Mouse (Mus musculus) monocyte, adult 5-6 weeks (primary cell): Measurements from ENCODE around the gene Scg3. TPM values are rescaled to one million over a fixed set of nuclear protein-coding genes. Genes with fewer than 3 reads are reported as not detected.
"Not testable (repeated sequence)": the region's sequence is repeated elsewhere in the genome, so short reads cannot be mapped to it uniquely, and the experiment has no call there.

Experiments used
- ATAC-seq: fragments of 153-309, 156-312 bp; replicated peaks from 2 replicates; pipeline ENCODE4 v1.8.0; 2017; ENCODE audit warnings: mild to moderate bottlenecking; ENCODE audit not compliant: low TSS enrichment, insufficient number of reproducible peaks, severe bottlenecking, poor library complexity, low FRiP score
- total RNA-seq: library from RNA; stranded (forward); fragments of 200-1000, 200-491, 200-594 nt; gene quantifications from 3 replicates; pipeline ENCODE4 v1.2.3, GENCODE M21; 2017

Gene Scg3
- total RNA-seq, 1 experiment from 2014 or later, result not detected

- ATAC-seq, result no peak
Measured at GRCm38 (mm10) chr9:75632111-75632510, 51.7 kb downstream of the Scg3 start.

GRCm38 (mm10) chr9:75630823-75631454 lies 52.9 kb downstream of the Scg3 start:
- ATAC-seq, result no peak

GRCm38 (mm10) chr9:75626308-75626604 lies 57.6 kb downstream of the Scg3 start:
- no peak for ATAC-seq

DNA sequence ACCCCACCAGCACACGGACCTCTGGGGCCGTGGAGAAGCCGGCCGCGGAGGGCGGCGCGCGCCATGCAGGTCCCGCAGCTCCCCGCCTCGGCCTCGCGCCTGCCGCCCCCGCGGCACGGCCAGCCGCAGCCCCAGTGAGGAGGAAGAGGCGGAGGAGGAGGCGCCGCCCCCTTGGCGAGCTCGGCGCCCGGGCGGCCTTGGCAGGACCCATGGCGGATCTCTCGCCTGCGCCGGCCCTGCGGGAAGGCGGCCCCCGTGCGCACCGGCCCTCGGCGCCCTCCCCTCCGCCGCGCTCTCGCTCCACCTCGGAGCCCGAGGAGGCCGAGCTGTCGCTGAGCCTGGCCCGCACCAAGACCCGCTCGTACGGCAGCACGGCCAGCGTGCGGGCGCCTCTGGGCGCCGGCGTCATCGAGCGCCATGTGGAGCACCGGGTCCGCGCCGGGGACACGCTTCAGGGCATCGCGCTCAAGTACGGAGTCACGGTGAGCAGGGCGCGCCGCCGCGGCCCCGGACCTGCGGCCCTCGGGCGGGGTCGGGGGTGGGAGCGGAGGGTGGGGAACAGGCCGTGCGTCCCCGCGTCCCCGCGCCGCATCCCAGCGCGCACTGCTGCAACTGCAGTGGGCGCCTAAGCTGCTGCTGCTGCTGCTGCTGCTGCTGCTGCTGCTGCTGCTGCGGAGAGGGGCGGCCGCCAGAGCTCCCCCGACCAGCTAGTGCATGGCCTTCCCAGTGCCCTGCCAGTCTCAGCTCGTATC lies 58.1 kb downstream of the Scg3 start, which contains the start of gene Lysmd2:
Lysmd2 (plus strand) TSS at position 186 of the 752 bp plus-strand sequence.
- no peak for ATAC-seq

DNA sequence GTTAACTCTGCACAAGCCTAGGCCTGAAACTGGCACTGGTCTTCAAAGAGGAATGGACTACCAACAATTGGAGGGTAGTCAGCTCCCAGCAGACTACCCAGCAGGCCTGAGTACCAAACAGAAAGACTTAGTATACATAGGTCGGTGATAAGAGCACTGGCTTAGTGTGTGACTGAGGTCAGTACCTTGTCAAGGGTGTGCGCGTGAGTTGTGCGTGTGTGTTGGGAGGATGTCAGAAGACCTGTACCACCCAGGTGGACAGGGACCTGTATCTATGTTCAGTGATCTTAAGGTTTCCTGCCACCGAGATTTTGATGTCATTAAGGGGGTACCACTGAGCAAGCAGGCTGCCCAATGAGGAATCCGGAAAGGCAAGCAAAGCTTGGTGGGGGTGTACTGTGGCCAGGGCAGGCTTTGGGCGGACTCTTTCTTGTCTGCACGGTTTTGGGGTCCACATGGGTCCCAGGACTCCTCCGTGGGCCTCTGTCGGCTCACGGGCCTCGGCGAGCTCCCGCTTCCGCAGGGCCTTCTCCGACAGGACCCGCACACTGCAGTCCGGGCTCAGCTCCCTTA lies 58.8 kb downstream of the Scg3 start:
- no peak for ATAC-seq

- ATAC-seq, result no peak
Measured at GRCm38 (mm10) chr9:75621428-75621827, 62.4 kb downstream of the Scg3 start.

DNA sequence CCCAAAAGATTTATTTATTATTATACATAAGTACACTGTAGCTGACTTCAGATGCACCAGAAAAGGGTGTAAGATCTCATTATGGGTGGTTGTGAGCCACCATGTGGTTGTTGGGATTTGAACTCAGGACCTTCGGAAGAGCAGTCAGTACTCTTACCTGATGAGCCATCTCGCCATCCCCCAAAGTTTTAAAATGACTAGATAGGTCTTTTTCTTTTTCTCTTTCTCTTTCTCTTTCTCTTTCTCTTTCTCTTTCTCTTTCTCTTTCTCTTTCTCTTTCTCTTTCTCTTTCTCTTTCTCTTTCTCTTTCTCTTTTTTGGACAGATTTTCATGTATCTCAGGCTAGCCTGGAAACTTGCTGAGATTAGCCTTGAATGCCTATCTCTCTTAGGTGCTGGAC lies 64.1 kb downstream of the Scg3 start:
- not testable (repeated sequence) for ATAC-seq

DNA sequence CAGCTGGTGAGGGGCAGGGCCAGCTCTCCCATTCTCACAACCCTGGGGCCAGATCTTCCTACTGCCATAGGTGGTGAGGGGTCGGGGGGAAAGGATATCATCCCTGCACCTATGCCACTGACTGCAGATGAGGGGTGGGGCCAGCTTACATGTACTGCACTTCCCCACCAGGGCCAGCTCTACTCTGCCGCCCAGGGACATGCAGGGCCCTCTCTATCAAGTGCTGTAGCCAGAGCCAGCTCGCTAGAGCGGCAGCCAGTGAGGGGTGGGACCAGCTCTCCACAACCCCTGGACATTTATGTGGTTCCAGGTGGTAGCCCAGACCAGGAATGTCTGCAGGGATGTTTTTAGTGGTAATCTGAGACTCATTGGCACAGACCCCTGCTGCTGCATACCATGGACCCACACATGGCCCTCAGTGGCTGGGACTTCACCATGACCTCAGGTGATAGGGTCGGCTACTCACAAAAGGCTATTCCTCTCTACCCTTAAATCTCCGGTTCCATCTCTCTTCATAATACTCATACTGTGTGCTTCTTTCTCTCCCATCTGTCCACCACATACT lies 64.9 kb downstream of the Scg3 start:
- ATAC-seq, result no peak

GRCm38 (mm10) chr9:75616560-75616959 lies 67.3 kb downstream of the Scg3 start:
- ATAC-seq, result no peak

DNA sequence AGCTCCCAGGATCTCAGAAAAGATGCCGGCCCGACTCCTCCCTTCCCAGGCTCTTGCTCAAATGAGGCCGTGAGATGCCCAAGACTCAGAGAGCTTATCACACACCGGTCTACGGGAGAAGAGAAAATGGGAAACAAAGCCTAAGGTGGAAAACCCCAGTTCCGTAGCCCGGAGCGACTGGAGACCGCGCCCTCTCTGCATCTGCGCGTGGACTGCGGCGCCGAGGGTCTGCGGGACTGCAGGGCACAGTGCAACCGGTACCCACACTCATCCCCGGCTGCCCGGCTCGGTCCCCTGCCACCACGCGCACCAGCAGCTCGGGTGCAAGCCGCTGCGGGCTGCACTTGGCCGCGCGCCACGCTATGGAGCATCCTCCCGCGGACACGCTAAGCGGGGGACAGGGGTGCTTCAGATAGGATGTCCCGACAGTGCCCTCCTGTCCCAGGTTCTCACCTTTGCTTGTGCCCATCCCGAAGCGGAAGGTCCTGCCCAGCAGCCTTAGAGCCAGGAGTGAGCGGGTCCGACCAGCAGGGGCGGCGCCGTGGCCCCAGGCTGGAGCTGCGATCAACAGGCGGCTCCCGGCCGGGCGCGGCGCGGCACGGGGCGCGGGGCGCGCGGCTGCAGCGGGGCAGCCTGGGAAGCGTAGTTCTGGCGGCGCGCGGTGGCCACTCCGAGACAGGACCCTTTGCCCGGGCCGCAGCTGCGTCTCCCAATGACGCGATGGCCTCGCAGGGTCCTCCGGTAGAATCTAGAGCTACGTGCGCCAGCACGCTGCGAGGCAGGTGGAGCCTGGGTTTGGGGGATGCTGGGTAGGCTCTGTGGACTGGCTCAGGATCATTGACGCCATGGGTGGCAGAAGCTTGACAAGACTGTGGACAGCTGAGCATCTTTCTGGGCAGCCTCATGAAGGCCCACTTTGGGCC lies 73.0 kb downstream of the Scg3 start, which contains the start of gene Tmod2:
Tmod2 (minus strand) TSS at position 755 of the 923 bp plus-strand sequence.
- ATAC-seq, result no peak

DNA sequence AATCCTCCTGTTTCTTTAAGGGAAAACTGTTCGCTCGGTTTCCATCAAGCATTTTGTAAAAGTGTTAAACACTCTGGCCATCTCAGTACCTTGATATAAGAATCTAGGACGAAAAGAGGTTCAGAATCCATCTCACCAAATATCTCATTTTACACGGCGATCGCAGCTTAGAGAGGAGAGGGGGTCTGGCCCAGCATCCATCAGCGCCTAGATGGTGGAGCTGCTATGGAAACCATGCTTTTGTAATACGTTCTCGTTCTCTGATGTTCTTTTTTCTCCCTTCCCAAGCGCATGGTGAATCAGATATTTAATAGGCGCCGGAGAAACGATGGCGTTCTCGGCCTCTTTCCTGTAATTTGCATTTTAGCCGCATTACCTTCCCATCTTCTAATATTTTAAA lies 73.9 kb downstream of the Scg3 start:
- no peak for ATAC-seq

- ATAC-seq, result no peak
Measured at GRCm38 (mm10) chr9:75609505-75609904, 74.4 kb downstream of the Scg3 start.

DNA sequence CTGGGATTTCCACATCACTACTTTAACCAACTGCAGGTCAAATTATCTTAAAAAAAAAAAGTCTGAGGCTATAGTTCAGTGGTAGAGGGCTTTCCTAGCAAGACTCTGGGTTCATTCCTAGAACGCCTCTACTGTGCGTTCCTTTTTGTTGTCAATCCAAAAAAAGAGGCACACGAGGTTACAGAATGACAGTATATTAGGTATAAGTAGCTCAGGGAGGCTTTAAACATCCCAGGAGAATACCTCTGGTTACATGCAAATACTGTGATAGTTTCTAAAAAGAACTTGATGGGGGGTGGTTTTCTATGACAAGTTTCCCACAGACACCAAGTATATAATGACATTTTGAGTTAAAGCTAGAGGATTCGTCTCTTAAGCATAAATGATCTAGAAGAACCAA lies 76.4 kb downstream of the Scg3 start:
- no peak for ATAC-seq

- no peak for ATAC-seq
Measured at GRCm38 (mm10) chr9:75601510-75601909, 82.3 kb downstream of the Scg3 start.

GRCm38 (mm10) chr9:75600166-75600934 lies 83.5 kb downstream of the Scg3 start:
- ATAC-seq, result no peak

DNA sequence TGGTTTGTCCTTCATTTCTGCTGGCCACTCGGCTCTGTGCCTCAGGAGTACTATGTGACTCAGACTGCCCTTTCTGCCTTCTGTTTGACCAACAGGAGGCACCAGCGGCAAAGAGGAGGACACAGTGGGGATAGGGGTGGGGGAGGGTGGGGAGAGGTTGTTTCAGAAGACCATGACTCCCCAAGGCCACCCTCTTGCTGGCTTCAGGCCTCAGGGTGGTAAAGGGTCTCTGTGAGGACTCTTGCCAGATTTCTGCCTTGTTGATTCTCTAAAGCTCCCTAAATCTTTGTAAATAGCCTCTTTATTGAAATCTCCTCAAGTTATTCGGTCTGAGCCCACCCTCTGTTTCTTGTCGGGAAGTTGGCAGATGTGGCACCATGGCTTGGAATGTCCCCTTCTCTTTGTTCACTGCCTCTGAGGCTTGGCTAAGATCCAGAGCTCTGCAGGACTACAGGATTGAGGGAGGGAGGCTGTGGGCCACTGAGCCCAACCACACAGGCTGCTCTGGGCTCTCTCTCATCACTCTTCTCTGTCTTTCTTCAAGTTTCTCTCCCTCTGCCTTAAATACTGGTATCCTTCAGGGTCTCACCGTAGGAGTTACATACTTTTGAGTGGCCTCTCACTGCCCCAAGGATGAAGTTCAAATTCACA lies 84.5 kb downstream of the Scg3 start:
- ATAC-seq, result no peak

DNA sequence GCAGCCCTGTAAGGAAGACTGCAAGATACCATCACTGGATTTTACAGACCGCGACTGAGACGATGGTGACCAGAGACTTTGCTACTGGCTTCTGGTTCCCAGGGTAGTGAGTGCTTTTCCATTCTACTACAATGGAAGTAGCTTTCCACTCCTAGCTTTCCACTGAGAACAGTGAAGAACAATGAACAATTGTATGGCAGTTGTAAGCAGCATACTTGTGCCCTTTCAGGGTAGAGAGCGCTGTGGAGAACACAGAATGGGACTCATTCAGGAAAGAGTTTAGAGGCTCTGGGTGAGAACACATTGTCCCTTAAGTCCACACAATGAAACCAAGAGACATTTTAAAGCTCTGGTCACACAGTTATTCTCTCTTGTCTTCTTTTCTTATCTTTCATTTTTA lies 86.3 kb downstream of the Scg3 start:
- ATAC-seq, result no peak

- no peak for ATAC-seq
Measured at GRCm38 (mm10) chr9:75597036-75597435, 86.8 kb downstream of the Scg3 start.
